Mouse (Mus musculus): ENCODE measurements at regions not wholly inside any gene's neighbourhood (a gene's known extent, or its start where the extent isn't known, plus 50 kb on each side); places are given as distances from the start of the nearest gene placed in this dataset.

DNA sequence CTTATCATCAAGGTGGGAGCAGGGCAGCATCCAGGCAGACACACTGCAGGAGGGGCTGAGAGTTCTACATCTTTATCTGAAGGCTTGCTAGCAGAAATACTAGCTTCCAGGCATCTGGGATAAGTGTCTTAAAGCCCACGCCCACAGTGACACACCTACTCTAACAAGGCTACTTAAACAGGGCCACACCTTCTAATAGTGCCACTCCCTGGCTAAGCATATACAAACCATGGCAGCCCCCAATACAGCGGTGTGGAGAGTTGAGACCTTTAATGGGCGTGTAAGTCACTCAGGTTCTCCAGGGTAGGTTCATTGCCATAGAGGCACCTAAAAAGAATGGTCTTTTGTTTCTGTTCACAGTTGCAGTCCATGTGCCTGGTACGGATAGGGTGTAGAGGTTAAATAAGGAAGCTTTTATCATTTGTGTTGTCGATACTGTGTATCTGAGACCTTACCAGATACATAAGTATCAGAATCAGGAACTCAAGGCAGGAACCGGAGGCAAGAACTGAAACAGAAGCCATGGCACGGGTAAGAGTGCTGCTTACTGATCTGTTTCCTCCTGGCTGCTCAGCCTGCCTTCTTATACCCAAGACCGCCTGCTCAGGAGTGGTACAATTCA is 69.0 kb upstream of the Atrnl1 start:
- ATAC-seq (replicated peaks in 1 of 2; ENCODE audit: insufficient read depth in 1 of 2, low FRiP score in 2 of 2, low TSS enrichment in 1 of 2, low read depth in 1 of 2, poor library complexity in 2 of 2, severe bottlenecking in 2 of 2) = no peak

DNA sequence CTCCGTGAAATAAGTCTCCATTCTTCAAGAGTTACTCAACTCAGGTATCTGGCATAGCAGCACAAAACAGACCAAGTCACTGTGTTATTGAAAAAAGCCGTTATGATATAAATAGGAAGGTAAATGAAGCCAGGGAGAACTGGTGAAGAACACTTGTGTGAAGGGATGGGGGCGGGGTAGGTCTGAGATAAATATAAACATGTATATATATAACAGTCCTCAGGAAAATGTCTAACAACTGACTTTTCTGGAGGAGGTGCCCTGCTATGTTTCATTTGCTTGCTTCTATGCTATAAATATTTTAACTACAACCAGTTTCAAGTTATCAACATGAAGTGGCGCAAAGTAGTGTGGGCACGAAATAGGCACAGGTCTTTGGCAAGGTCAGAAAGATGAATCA is 68.3 kb upstream of the Atrnl1 start:
- no peak for ATAC-seq (replicated peaks in 1 of 2; ENCODE audit: insufficient read depth in 1 of 2, low FRiP score in 2 of 2, low TSS enrichment in 1 of 2, low read depth in 1 of 2, poor library complexity in 2 of 2, severe bottlenecking in 2 of 2)

DNA sequence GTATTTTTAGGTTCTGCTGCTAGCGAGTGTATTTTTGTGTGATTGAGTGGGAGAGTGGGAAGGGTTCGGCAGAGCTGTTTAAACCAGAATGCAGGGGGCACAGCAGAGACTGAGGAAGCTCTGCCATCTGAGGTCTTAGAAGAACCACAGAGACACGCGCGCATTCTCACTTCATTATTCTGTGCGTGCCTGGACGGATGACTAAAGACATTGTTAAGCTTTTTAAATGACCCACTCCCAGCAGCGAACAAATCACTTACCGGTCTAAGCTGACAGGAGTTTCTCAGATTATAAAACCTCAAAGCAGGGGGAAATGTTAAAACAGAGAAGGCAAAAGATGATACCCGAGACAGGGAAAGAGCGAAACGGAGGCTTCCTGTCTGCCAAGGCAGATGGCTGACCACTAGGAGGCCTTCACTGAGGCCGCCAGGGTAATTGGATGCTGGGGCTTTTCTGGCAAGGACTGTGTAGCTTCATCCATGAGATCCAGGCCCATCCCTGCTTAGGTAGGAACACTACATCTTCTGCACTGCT is 67.1 kb upstream of the Atrnl1 start:
- no peak for ATAC-seq (replicated peaks in 1 of 2; ENCODE audit: insufficient read depth in 1 of 2, low FRiP score in 2 of 2, low TSS enrichment in 1 of 2, low read depth in 1 of 2, poor library complexity in 2 of 2, severe bottlenecking in 2 of 2)

GRCm38 (mm10) chr19:57544229-57544879 is 66.5 kb upstream of the Atrnl1 start:
- ATAC-seq (replicated peaks in 1 of 2; ENCODE audit: insufficient read depth in 1 of 2, low FRiP score in 2 of 2, low TSS enrichment in 1 of 2, low read depth in 1 of 2, poor library complexity in 2 of 2, severe bottlenecking in 2 of 2) = no peak

DNA sequence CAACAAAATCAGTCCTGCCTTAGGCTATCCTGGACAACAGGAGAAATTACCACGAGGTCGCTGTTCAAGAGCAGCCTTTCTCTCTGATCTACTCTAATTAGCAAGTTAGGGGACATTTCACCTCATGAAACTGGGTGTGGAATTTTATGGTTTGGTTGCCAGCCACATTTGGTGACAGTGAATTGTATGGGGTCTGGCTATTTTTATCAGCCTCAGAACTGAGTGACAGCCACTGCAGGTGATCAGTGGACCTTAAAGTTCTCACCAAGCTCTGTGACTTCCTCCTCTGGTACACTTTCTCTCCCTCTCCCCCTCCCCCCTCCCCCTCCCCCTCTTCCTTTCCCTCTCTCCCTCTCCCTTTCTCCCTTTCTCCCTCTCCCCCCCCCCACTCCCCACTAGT is 65.8 kb upstream of the Atrnl1 start:
- ATAC-seq (replicated peaks in 1 of 2; ENCODE audit: insufficient read depth in 1 of 2, low FRiP score in 2 of 2, low TSS enrichment in 1 of 2, low read depth in 1 of 2, poor library complexity in 2 of 2, severe bottlenecking in 2 of 2) = no peak

GRCm38 (mm10) chr19:57546039-57546438 is 64.8 kb upstream of the Atrnl1 start:
- no peak for ATAC-seq (replicated peaks in 1 of 2; ENCODE audit: insufficient read depth in 1 of 2, low FRiP score in 2 of 2, low TSS enrichment in 1 of 2, low read depth in 1 of 2, poor library complexity in 2 of 2, severe bottlenecking in 2 of 2)

GRCm38 (mm10) chr19:57546519-57546918 is 64.3 kb upstream of the Atrnl1 start:
- no peak for ATAC-seq (replicated peaks in 1 of 2; ENCODE audit: insufficient read depth in 1 of 2, low FRiP score in 2 of 2, low TSS enrichment in 1 of 2, low read depth in 1 of 2, poor library complexity in 2 of 2, severe bottlenecking in 2 of 2)

DNA sequence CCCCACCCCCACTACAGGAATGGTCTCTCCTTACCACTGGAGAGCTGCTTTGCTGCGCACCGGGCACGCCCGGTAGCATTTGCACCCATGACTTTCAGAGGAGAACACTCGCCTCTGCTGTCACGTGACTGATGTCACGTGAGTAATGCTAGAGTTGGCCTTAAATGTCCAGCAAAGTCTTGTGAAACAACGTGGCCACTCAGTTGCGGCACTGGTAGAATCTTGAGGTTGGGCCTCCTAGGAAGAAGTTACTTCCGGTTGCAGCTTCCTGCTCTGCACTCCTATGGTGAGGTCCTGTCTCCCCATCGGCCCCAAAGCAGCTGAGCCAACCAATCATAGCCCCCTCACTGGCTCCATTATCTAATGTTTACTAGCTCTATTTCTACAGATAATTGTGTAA is 62.7 kb upstream of the Atrnl1 start:
- ATAC-seq (replicated peaks in 1 of 2; ENCODE audit: insufficient read depth in 1 of 2, low FRiP score in 2 of 2, low TSS enrichment in 1 of 2, low read depth in 1 of 2, poor library complexity in 2 of 2, severe bottlenecking in 2 of 2) = peak in 1 of 2 experiments; percentile 21; a peak in 1 of 4 replicates

- no peak for ATAC-seq (replicated peaks in 1 of 2; ENCODE audit: insufficient read depth in 1 of 2, low FRiP score in 2 of 2, low TSS enrichment in 1 of 2, low read depth in 1 of 2, poor library complexity in 2 of 2, severe bottlenecking in 2 of 2)
Observed at GRCm38 (mm10) chr19:57548661-57549060, 62.2 kb upstream of the Atrnl1 start.

GRCm38 (mm10) chr19:57552964-57553740 is 57.7 kb upstream of the Atrnl1 start:
- no peak for ATAC-seq (replicated peaks in 1 of 2; ENCODE audit: insufficient read depth in 1 of 2, low FRiP score in 2 of 2, low TSS enrichment in 1 of 2, low read depth in 1 of 2, poor library complexity in 2 of 2, severe bottlenecking in 2 of 2)

GRCm38 (mm10) chr19:57554086-57554485 is 56.7 kb upstream of the Atrnl1 start:
- no peak; a peak in 1 of 4 replicates for ATAC-seq (replicated peaks in 1 of 2; ENCODE audit: insufficient read depth in 1 of 2, low FRiP score in 2 of 2, low TSS enrichment in 1 of 2, low read depth in 1 of 2, poor library complexity in 2 of 2, severe bottlenecking in 2 of 2)

DNA sequence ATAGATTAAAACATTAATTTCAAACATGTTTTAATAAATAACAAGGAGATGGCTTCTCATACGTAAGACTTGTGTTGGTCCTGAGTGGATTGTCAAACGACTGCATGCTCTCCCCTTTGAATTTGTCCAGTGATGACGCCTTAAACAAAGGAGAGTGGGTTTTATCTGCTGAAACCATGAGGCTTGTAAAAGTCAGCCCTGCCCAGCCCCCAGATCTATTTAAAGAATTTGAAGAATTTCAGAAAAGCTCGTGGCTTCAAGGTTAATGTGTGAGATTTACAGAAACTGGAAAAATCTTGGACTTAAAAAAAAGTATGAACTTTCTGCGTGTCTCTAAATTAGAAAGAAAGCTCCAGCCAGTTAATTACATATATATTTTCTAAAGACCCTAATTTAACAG is 55.5 kb upstream of the Atrnl1 start:
- ATAC-seq (replicated peaks in 1 of 2; ENCODE audit: insufficient read depth in 1 of 2, low FRiP score in 2 of 2, low TSS enrichment in 1 of 2, low read depth in 1 of 2, poor library complexity in 2 of 2, severe bottlenecking in 2 of 2) = no peak

- ATAC-seq (replicated peaks in 1 of 2; ENCODE audit: insufficient read depth in 1 of 2, low FRiP score in 2 of 2, low TSS enrichment in 1 of 2, low read depth in 1 of 2, poor library complexity in 2 of 2, severe bottlenecking in 2 of 2) = no peak
Observed at GRCm38 (mm10) chr19:57558420-57558967, 52.3 kb upstream of the Atrnl1 start.

GRCm38 (mm10) chr19:57560757-57561156 is 50.1 kb upstream of the Atrnl1 start:
- no peak for ATAC-seq (replicated peaks in 1 of 2; ENCODE audit: insufficient read depth in 1 of 2, low FRiP score in 2 of 2, low TSS enrichment in 1 of 2, low read depth in 1 of 2, poor library complexity in 2 of 2, severe bottlenecking in 2 of 2)

All from hematopoietic stem cell, adult 5-6 weeks (primary cell).